Mouse (Mus musculus): ENCODE results near the gene 4933407L21Rik.

DNA sequence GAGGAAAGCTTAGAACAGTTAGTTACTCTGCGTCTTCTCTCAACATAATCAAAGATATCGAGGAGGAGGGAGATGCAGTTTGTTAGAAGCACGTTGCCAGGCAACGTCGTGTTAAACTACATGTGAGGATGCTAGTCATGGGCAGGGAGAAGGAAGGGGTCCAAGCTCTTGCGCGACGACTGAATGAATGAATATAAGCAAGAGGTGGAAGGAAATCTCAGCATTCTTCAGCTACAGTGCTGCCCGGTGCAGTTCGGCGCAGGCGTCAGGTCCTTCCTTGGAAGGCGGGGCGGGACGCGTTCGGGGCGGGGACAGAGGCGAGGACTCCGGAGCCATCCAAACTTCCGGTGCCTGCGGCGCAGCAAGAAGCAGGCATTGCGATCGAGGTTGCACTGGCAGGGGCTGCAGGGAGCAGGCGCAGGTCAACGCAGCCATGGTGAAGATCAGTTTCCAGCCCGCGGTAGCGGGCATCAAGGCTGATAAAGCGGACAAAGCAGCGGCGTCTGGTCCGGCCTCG is 34.0 kb upstream of the 4933407L21Rik start, which contains the start of gene Itm2c:
- TF ChIP-seq POLR2A (IDR thresholded peaks at IDR 0.05; ENCODE audit: low read depth, low read length) (peak; percentile 78), CTCF (conservative IDR thresholded peaks at IDR 0.05 in 1 of 2, IDR thresholded peaks at IDR 0.05 in 1 of 2; ENCODE audit: low read depth in 2 of 2, low read length in 2 of 2) (no peak), BHLHE40 (IDR thresholded peaks at IDR 0.05; ENCODE audit: low read depth, low read length) (no peak), ZKSCAN1 (IDR thresholded peaks at IDR 0.05; ENCODE audit: borderline replicate concordance, low read depth, low read length) (no peak)
